10 mouse cellular contexts compared by ENCODE assay signal in genomic region chr9:65583045-65583444, GRCm38 (mm10). TPM values are rescaled to one million over a fixed set of nuclear protein-coding genes. Genes with fewer than 3 reads are reported as not detected.
A peak's percentile ranks its signal among the peaks of the same experiment; 100 is the strongest.
DNase-seq lines count a peak whose midpoint lies in the region; ATAC-seq lines count a peak whose summit lies in the region.
"Had no signal": no experiment of that assay in that cellular context is flagged by ENCODE, and none has a peak within 500 bp of the region (broad histone marks: within the 10 kb centered on the region; RNA-seq: fewer than 3 reads in every experiment).

No protein-coding gene starts in this region.

- H3K4me1 ChIP-seq in forebrain, embryonic 10.5 days = peaks cover 46% of the 10 kb centered on the region
- peaks cover 27% of the 10 kb centered on the region for H3K4me1 ChIP-seq in hindbrain, embryonic 12.5 days

- no peak overlapping the region for H3K4me3 ChIP-seq in forebrain, embryonic 10.5 days
- no peak overlapping the region for H3K4me3 ChIP-seq in hindbrain, embryonic 12.5 days
- H3K4me3 ChIP-seq: limb, embryonic 12.5 days had no signal

- no peak overlapping the region for H3K4me2 ChIP-seq in hindbrain, embryonic 12.5 days (replicated peaks)
- H3K4me2 ChIP-seq: limb, embryonic 12.5 days had no signal

- H3K9ac ChIP-seq in hindbrain, embryonic 12.5 days = no peak overlapping the region
- H3K9ac ChIP-seq: limb, embryonic 12.5 days had no signal

- peak; percentile 32 for ATAC-seq in megakaryocyte progenitor cell, adult 5-6 weeks (replicated peaks; ENCODE audit: poor library complexity)
- no peak for ATAC-seq in hindbrain, embryonic 12.5 days (ENCODE audit: low FRiP score)

- DNase-seq in A20 (ENCODE audit: low read depth, low spot score) = peak; percentile 92
- DNase-seq in MEL-GATA-1-ER (ENCODE audit: extremely low read depth, low read depth) = peak; percentile 88
- peak; percentile 73 for DNase-seq in kidney, postnatal 14 days
- DNase-seq in forebrain, embryonic 10.5 days (ENCODE audit: extremely low spot score, low spot score) = no peak
- DNase-seq in heart, adult 8-10 months (ENCODE audit: low spot score) = no peak
- DNase-seq in layer of hippocampus, adult 9-10 months (ENCODE audit: low spot score) = no peak
- DNase-seq: right cerebral cortex, adult 18-20 months had no signal

- 27% methylated on average over 8 of the region's 8 CpGs for WGBS in forebrain, embryonic 10.5 days
- WGBS in hindbrain, embryonic 12.5 days = 32% methylated on average over 8 of the region's 8 CpGs

- H3K9me3 ChIP-seq in forebrain, embryonic 10.5 days = no peaks in the 10 kb centered on the region
- H3K9me3 ChIP-seq in hindbrain, embryonic 12.5 days (replicated peaks) = no peaks in the 10 kb centered on the region
- H3K9me3 ChIP-seq: limb, embryonic 12.5 days had no signal

- no peak overlapping the region for H3K27ac ChIP-seq in forebrain, embryonic 10.5 days
- H3K27ac ChIP-seq in hindbrain, embryonic 12.5 days = no peak overlapping the region
- H3K27ac ChIP-seq: limb, embryonic 12.5 days had no signal

- 0 out of 2 replicates have a peak, but pooled peaks cover under 1% of the 10 kb centered on the region for H3K36me3 ChIP-seq in forebrain, embryonic 10.5 days (replicated peaks)
- no peaks in the 10 kb centered on the region for H3K36me3 ChIP-seq in hindbrain, embryonic 12.5 days
- H3K36me3 ChIP-seq: limb, embryonic 12.5 days had no signal

- H3K27me3 ChIP-seq in forebrain, embryonic 10.5 days (ENCODE audit: poor library complexity, severe bottlenecking) = 0 out of 2 replicates have a peak, but pooled peaks cover 8% of the 10 kb centered on the region
- H3K27me3 ChIP-seq in hindbrain, embryonic 12.5 days = no peaks in the 10 kb centered on the region
- H3K27me3 ChIP-seq: limb, embryonic 12.5 days had no signal

RNA-seq across cellular contexts. Expression of gene Plekho2, which starts 3.2 kb away (rescaled TPM):
- total RNA-seq in megakaryocyte progenitor cell, adult 5-6 weeks (2015) = 17.9 and 19.0 TPM in 2 replicates
- 12.8 and 15.3 TPM in 2 replicates for total RNA-seq in megakaryocyte progenitor cell, adult 5-6 weeks (2017)
- 11.1 and 11.9 TPM in 2 replicates for polyA plus RNA-seq in forebrain, embryonic 10.5 days (2016; fragmentation: Nextera tagmentation; extraction: Ambion mirVana)
- total RNA-seq in heart, adult 8-10 months (2022) = 10 to 100 TPM in 3 of 4 experiments, 1 to 10 TPM in 1; 7.4 to 12.3 (median 10.8) TPM
- 12.4 and 14.1 TPM in 2 replicates for polyA plus RNA-seq in hindbrain, embryonic 12.5 days (2016; fragmentation: Nextera tagmentation; extraction: Ambion mirVana)

RNA-seq across cellular contexts. Expression of gene Pif1, which starts 3.9 kb away (rescaled TPM):
- 8.1 and 8.4 TPM in 2 replicates for total RNA-seq in megakaryocyte progenitor cell, adult 5-6 weeks (2015)
- total RNA-seq in megakaryocyte progenitor cell, adult 5-6 weeks (2017) = 12.0 and 14.5 TPM in 2 replicates
- 30.9 and 31.9 TPM in 2 replicates for polyA plus RNA-seq in forebrain, embryonic 10.5 days (2016; fragmentation: Nextera tagmentation; extraction: Ambion mirVana)
- not detected for total RNA-seq in heart, adult 8-10 months (2022)
- 13.9 and 16.5 TPM in 2 replicates for polyA plus RNA-seq in hindbrain, embryonic 12.5 days (2016; fragmentation: Nextera tagmentation; extraction: Ambion mirVana)

RNA-seq across cellular contexts. Expression of gene Rbpms2, which starts 46.4 kb away (rescaled TPM):
- total RNA-seq in megakaryocyte progenitor cell, adult 5-6 weeks (2015) = 0.15 and 0.20 TPM in 2 replicates
- 0.41 TPM in 1 of 2 replicates, not detected in the other for total RNA-seq in megakaryocyte progenitor cell, adult 5-6 weeks (2017)
- polyA plus RNA-seq in forebrain, embryonic 10.5 days (2016; fragmentation: Nextera tagmentation; extraction: Ambion mirVana) = 24.2 and 24.7 TPM in 2 replicates
- total RNA-seq in heart, adult 8-10 months (2022) = 10 to 100 TPM; 24.9 to 28.7 (median 26.5) TPM
- 13.7 and 15.0 TPM in 2 replicates for polyA plus RNA-seq in hindbrain, embryonic 12.5 days (2016; fragmentation: Nextera tagmentation; extraction: Ambion mirVana)

Comparison
In these comparisons a context has a peak if more than half of its experiments do, and no peak if none do; other contexts are left out.
1. DNase-seq: peak in A20 (single experiment), MEL-GATA-1-ER (single experiment) and kidney, postnatal 14 days (single experiment); none in forebrain, embryonic 10.5 days (single experiment), heart, adult 8-10 months (single experiment) and layer of hippocampus, adult 9-10 months (single experiment).
2. RNA of gene Pif1, which starts 3.9 kb away (total RNA-seq): 8.1 to 14.5 TPM in megakaryocyte progenitor cell, adult 5-6 weeks; not detected in heart, adult 8-10 months; every median in the first group is over 4 times any median in the second.
3. RNA of gene Rbpms2, which starts 46.4 kb away (total RNA-seq): 24.9 to 28.7 TPM in heart, adult 8-10 months; 0.15 to 0.41 TPM in megakaryocyte progenitor cell, adult 5-6 weeks; every median in the first group is over 10 times any median in the second.